Mouse (Mus musculus) frontal cortex, adult 2 months (tissue): Measurements from ENCODE around the gene Thap4. TPM values are rescaled to one million over a fixed set of nuclear protein-coding genes. Genes with fewer than 3 reads are reported as not detected.

Source experiments
- DNase-seq, 2 experiments: peaks; one replicate each; pipeline ENCODE4 v3.0.0; 2022; ENCODE audit warnings: low spot score in 1 of 2; ENCODE audit errors: extremely low spot score in 1 of 2
- polyA plus RNA-seq: library from polyadenylated mRNA; depleted of rRNA; stranded (reverse); fragments of >200 nt; gene quantifications from 2 replicates; pipeline ENCODE4 v1.2.3, GENCODE M21; 2012; rRNA removed

The Thap4 gene
- polyA plus RNA-seq, 1 experiment, result 38.4 TPM

DNA sequence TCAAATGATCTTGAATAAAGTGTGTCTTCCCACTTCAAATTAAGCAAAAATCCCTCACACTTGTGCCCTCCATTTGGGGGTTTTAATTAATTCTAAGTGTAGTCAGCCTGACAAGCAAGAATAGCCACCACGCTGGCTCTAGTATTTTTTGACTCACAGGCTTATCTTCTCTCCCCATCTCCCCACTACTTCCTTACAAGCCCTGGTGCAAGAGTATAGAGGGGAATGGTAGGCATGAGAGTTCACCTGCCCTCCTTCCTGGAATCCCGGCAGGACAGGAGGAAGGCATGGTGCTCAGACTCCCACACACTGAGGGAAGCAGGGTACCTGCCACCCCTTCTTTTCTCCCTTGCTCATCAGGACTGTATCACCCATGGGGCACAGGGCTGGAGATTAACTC, 100.4 kb downstream of the Thap4 start:
- no peak for DNase-seq

Other genes starting within 250 kb of the Thap4 start
- 4.9 and 5.1 TPM in 2 replicates for gene Farp2, start 242.8 kb downstream of the Thap4 start, polyA plus RNA-seq
- 359 and 411 TPM in 2 replicates for gene Stk25, start 96.2 kb downstream of the Thap4 start, polyA plus RNA-seq
- gene Bok, start 69.2 kb downstream of the Thap4 start, polyA plus RNA-seq, result 48.4 and 53.9 TPM in 2 replicates
- 49.9 and 50.6 TPM in 2 replicates for gene Atg4b, start 3.4 kb downstream of the Thap4 start, polyA plus RNA-seq
- 95.9 and 97.4 TPM in 2 replicates for gene Dtymk, start 47.1 kb upstream of the Thap4 start, polyA plus RNA-seq
- 8.1 and 8.4 TPM in 2 replicates for gene Ing5, start 49.1 kb upstream of the Thap4 start, polyA plus RNA-seq
- gene D2hgdh, start 70.0 kb upstream of the Thap4 start, polyA plus RNA-seq, result 17.3 and 17.6 TPM in 2 replicates
- gene Gal3st2, start 106.4 kb upstream of the Thap4 start, polyA plus RNA-seq, result 0.06 and 0.11 TPM in 2 replicates
- gene Gal3st2b, start 163.4 kb upstream of the Thap4 start, polyA plus RNA-seq, result 0.10 TPM in 1 of 2 replicates, not detected in the other
- 0.02 TPM in 1 of 2 replicates, not detected in the other for gene Gal3st2c, start 235.6 kb upstream of the Thap4 start, polyA plus RNA-seq